Mouse (Mus musculus) heart, postnatal 0 days (tissue): ENCODE measurements around the gene Avpr2. TPM values are rescaled to one million over a fixed set of nuclear protein-coding genes. Genes with fewer than 3 reads are reported as not detected.

Experiments
- ATAC-seq: fragments of 200-750 bp; cut with Nextera tagmentation; 2 replicates; pipeline ENCODE4 v1.8.0; 2017; ENCODE audit warnings: low read depth, moderate number of reproducible peaks, moderate library complexity; ENCODE audit not compliant: insufficient read depth
- DNase-seq: peaks from one replicate; pipeline ENCODE4 v3.0.0-alpha.2; 2016; ENCODE audit warnings: low spot score
- H3K27ac ChIP-seq: fragments of 300-500 bp; sonication (generic); 2 replicates; pipeline ENCODE4 v1.5.1; 2014; ENCODE audit warnings: low read depth, mild to moderate bottlenecking
- H3K27me3 ChIP-seq: fragments of 300-500 bp; sonication (generic); 2 replicates; pipeline ENCODE4 v1.6.1; 2014; ENCODE audit warnings: low read length, mixed read lengths; ENCODE audit not compliant: control insufficient read depth, insufficient read depth
- H3K36me3 ChIP-seq: fragments of 300-500 bp; sonication (generic); replicated peaks from 2 replicates; pipeline ENCODE4 v1.6.1; 2014; ENCODE audit warnings: low read length, mixed read lengths; ENCODE audit not compliant: control insufficient read depth, insufficient read depth
- H3K4me1 ChIP-seq: fragments of 300-500 bp; sonication (generic); 2 replicates; pipeline ENCODE4 v1.6.1; 2014; ENCODE audit warnings: antibody characterized with exemption; ENCODE audit not compliant: control insufficient read depth, insufficient read depth
- H3K4me2 ChIP-seq: fragments of 300-500 bp; sonication (generic); 2 replicates; pipeline ENCODE4 v1.6.1; 2014; ENCODE audit warnings: low read depth, mild to moderate bottlenecking, low read length, moderate library complexity
- H3K4me3 ChIP-seq: fragments of 300-500 bp; sonication (generic); 2 replicates; pipeline ENCODE4 v1.5.1; 2014; ENCODE audit warnings: low read depth, low read length
- H3K9ac ChIP-seq: fragments of 300-500 bp; sonication (generic); replicated peaks from 2 replicates; pipeline ENCODE4 v1.6.1; 2014; ENCODE audit warnings: low read depth, low read length, mixed read lengths
- H3K9me3 ChIP-seq: fragments of 300-500 bp; sonication (generic); replicated peaks from 2 replicates; pipeline ENCODE4 v1.6.1; 2016; ENCODE audit warnings: low read length; ENCODE audit not compliant: control insufficient read depth
- CTCF ChIP-seq: IDR thresholded peaks from 2 replicates; pipeline ENCODE4 v1.5.1; 2016; ENCODE audit warnings: antibody characterized with exemption, control low read depth, low read depth
- EP300 ChIP-seq: IDR thresholded peaks from 2 replicates; pipeline ENCODE4 v1.6.1; 2016; ENCODE audit warnings: antibody characterized with exemption, low read depth
- WGBS: fragments of 180-500 bp; shearing (Covaris S2); extraction: QIAGEN DNeasy Blood & Tissue Kit; methylation state at CpG from one replicate; pipeline ENCODE4 v1.1.7; 2014; 5-methylcytosine and 5-hydroxymethylcytosine counted together
- polyA plus RNA-seq: library from polyadenylated mRNA; unstranded; fragments of >200 nt; fragmentation: Nextera tagmentation; extraction: Ambion mirVana; gene quantifications from 2 replicates; pipeline ENCODE4 v1.2.1, GENCODE M21; 2015
- total RNA-seq: library from RNA; depleted of rRNA; stranded (reverse); fragments of >200 nt; gene quantifications from 2 replicates; pipeline ENCODE4 v1.2.3, GENCODE M21; 2014; ENCODE audit warnings: low replicate concordance; rRNA removed

Gene Avpr2
- total RNA-seq (not detected in 2 replicates), polyA plus RNA-seq (not detected in 2 replicates)

DNA sequence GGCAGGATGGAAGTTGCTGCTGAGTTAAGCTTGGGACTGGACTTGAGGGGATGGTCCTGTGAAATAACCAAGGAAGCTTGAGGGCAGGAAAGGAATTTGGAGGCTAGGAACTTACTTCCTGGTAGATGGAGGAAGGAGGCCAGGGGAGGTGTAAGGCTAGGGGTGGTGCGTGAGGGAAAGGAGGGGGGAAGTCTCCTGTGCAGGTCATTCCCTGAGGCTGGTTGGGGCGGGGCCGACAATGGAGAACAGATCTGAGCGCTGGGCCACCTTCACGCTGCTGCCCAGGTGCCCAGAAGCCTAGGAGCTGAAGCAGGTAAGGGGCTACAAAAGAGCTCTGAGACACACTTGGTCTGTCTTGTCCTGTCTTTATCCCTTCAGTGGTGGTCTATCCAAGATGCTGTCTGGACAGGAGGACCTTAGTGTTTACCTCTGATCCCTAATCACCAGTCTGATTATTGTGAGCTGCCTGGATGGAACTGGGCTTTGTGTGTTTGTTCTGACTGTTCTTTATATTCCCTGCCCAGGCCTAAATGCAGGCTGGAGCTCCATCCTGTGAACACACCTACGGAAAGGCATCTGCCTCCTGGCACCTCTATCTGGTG is at the start of gene Avpr2:
Avpr2 (plus strand) TSS at position 552 of the 602 bp plus-strand sequence.
- Histone ChIP-seq H3K9me3 (no peaks in the 10 kb centered on the region), H3K27me3 (0 out of 2 replicates have a peak, but pooled peaks cover 3% of the 10 kb centered on the region), H3K36me3 (no peaks in the 10 kb centered on the region), H3K27ac (no peak within 1 kb of the TSS), H3K4me1 (no peaks in the 10 kb centered on the region), H3K4me2 (no peak within 1 kb of the TSS), H3K9ac (no peak within 1 kb of the TSS), H3K4me3 (no peak within 1 kb of the TSS)
- DNase-seq = no peak
- TF ChIP-seq CTCF = no peak
- no peak for TF ChIP-seq EP300
- no peak for ATAC-seq
- WGBS = 77% methylated on average over 5 of the region's 6 CpGs

DNA sequence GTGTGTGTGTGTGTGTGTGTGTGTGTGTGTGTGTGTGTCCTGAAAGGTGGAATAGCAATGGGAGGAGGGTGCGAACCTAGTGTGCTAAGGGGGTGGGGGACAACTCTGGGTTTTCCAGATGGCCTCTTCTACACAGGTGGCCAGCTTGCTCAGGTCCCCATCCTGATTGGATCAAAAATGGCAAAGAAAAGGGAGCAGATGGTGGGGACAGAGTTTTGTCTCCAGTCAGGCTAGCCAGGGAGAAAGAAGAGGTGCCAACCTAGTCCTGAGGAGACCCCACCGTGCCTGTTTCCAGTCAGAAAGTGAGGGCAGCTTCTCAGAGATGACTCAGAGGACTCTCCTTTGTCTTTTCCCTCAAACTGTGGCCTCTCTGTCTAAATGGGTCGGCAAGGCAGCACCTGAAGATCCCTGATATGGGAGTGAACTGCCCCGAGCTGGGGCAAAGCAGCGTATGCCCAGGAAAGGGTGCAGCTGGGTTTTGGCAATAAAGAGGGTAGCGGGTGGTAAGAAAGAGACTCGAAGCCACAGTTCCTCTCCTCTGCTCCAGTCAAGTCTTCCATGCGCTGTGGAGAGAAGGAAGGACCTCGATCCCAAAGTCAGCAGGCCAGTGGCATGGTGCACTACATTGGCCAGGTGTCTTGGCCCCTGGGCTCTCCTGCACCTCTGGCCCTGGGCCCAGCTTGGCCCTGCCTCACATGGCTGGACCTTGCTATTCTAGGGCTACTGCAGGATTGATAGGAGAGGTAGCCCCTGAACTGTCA is 37.4 kb upstream of the Avpr2 start:
- Histone ChIP-seq H3K4me2 (no peak overlapping the region), H3K4me3 (no peak overlapping the region), H3K4me1 (no peaks in the 10 kb centered on the region), H3K9me3 (no peaks in the 10 kb centered on the region), H3K9ac (no peak overlapping the region), H3K27ac (no peak overlapping the region), H3K36me3 (no peaks in the 10 kb centered on the region), H3K27me3 (no peaks in the 10 kb centered on the region)
- TF ChIP-seq EP300 = no peak
- TF ChIP-seq CTCF = no peak
- DNase-seq (no peak), ATAC-seq (no peak)
- WGBS = 50% methylated on average over 8 of the region's 9 CpGs

DNA sequence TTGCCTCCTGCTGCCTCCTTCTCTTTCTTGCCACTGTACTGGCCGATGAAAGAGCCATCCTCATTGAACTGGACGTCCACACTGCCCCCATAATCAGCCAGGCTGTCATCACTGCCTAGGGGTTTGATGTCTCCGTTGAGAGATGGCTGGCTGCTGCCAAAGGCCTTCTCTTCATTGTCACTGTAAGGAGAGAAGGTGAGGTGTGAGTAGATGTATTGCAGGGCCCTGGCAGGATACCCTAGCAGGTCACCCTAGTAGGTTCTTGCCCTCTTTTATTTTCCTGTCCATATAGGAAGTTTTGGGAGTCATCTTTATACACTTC is 36.9 kb upstream of the Avpr2 start:
- TF ChIP-seq EP300 = no peak
- TF ChIP-seq CTCF = no peak
- no peak overlapping the region for H3K4me3 ChIP-seq

DNA sequence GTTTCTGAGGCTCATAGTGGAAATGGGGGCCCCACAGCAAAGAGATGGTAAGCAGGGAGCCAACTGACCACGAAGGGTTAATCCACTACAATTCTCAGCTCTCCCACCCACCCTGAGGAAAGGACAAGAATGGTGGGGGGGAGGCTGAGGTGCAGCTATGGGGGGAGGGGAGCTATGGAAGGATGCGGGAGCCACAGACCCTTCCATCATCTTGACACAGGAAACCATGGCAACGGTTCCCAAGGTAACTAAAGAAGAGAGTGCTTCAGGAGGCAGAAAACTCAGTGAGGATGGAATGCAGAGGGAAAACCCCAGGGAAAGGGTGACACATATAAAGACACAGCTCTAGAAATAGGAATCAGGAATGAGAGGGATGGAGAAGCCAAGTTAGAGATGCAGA is 27.2 kb upstream of the Avpr2 start:
- no peaks in the 10 kb centered on the region; the same call in 1 of the 2 replicates for H3K27me3 ChIP-seq
- H3K4me3 ChIP-seq = no peak overlapping the region
- 47% methylated on average over 3 of the region's 3 CpGs for whole genome bisulfite sequencing
- no peaks in the 10 kb centered on the region for H3K4me1 ChIP-seq
- TF ChIP-seq CTCF (no peak), EP300 (no peak)
- no peaks in the 10 kb centered on the region for H3K9me3 ChIP-seq
- DNase-seq (no peak), ATAC-seq (no peak)
- H3K27ac ChIP-seq = no peak overlapping the region
- H3K4me2 ChIP-seq = no peak overlapping the region
- H3K36me3 ChIP-seq = no peaks in the 10 kb centered on the region
- no peak overlapping the region for H3K9ac ChIP-seq

More for the DNA sequence above, 36.9 kb upstream of the Avpr2 start:
- no peaks in the 10 kb centered on the region for H3K27me3 ChIP-seq
- WGBS = 25% methylated on average over 3 of the region's 3 CpGs
- H3K4me1 ChIP-seq = no peaks in the 10 kb centered on the region
- no peaks in the 10 kb centered on the region for H3K36me3 ChIP-seq
- no peaks in the 10 kb centered on the region for H3K9me3 ChIP-seq
- no peak overlapping the region for H3K27ac ChIP-seq
- DNase-seq (peak; percentile 7), ATAC-seq (peak; percentile 79)
- no peak overlapping the region for H3K4me2 ChIP-seq
- H3K9ac ChIP-seq = no peak overlapping the region

DNA sequence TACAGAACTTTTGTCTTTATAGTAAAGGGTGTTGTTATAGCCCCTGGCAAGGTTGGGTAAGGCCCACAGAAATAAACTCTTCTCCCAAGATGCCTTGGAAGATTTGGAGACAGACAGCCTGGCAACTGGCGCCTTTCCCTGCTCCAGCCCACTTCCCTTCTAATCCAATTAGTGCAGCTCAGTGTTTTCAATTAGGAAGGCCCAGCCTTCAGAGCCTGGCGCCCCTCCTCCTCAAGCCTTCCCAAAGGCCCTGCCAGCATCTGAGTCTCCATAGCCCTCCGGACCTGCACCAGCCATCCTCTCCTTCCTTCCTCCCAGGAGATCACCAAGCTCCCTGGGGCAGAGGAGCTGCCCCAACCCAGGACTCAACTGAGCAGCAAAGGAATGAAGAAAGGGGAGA is 24.6 kb upstream of the Avpr2 start:
- no peak overlapping the region for H3K4me2 ChIP-seq
- H3K4me1 ChIP-seq = no peaks in the 10 kb centered on the region
- no peak overlapping the region for H3K27ac ChIP-seq
- no peak overlapping the region for H3K9ac ChIP-seq
- no peaks in the 10 kb centered on the region; the same call in 1 of the 2 replicates for H3K27me3 ChIP-seq
- H3K9me3 ChIP-seq = no peaks in the 10 kb centered on the region
- H3K36me3 ChIP-seq = no peaks in the 10 kb centered on the region
- no peak overlapping the region for H3K4me3 ChIP-seq
- TF ChIP-seq EP300 = no peak
- TF ChIP-seq CTCF = no peak
- no peak for DNase-seq
- WGBS = 15% methylated on average over 3 of the region's 3 CpGs
- no peak for ATAC-seq
